Mouse (Mus musculus) activated CD4-positive, CD25-positive, alpha-beta regulatory T cell (primary cell): Measurements from ENCODE around the gene Pcyt1a. TPM values are rescaled to one million over a fixed set of nuclear protein-coding genes. Genes with fewer than 3 reads are reported as not detected.

ENCODE experiments used
- polyA plus RNA-seq, 2 experiments: library from polyadenylated mRNA; unstranded; fragments of 100-300 nt; shearing (Covaris generic); gene quantifications; one replicate each; pipeline ENCODE4 v1.2.1; 2017

The Pcyt1a gene
- 1 to 10 TPM; 6.8 to 9.6 TPM for polyA plus RNA-seq

GRCm38 (mm10) chr16:32430474-32431046 is at the start of gene Pcyt1a:
TSS of gene Pcyt1a (plus strand) at chr16:32430921.

DNA sequence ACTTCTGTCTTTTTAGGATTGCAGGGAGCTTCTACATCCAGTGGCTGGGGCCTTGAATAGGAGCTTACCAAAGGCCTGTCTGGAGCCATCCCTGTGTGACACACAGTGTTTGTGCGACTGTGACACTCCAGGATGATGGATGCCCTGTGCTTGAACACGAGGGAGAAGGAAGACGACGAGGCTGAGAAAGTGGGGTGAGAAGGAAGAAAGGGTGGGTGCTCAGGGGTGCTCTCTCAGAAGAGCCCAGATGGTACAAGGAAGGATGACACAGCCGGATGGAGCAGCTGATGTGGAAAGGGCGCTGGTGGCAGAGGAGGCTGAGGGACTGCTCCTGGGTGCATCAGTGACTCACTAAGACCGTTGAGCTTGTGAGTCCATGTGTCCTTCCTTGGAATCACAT is 30.5 kb upstream of the Pcyt1a start, which contains the start of gene Tm4sf19:
Gene Tm4sf19 (plus strand): TSS at position 240 of the 400 bp plus-strand sequence.

DNA sequence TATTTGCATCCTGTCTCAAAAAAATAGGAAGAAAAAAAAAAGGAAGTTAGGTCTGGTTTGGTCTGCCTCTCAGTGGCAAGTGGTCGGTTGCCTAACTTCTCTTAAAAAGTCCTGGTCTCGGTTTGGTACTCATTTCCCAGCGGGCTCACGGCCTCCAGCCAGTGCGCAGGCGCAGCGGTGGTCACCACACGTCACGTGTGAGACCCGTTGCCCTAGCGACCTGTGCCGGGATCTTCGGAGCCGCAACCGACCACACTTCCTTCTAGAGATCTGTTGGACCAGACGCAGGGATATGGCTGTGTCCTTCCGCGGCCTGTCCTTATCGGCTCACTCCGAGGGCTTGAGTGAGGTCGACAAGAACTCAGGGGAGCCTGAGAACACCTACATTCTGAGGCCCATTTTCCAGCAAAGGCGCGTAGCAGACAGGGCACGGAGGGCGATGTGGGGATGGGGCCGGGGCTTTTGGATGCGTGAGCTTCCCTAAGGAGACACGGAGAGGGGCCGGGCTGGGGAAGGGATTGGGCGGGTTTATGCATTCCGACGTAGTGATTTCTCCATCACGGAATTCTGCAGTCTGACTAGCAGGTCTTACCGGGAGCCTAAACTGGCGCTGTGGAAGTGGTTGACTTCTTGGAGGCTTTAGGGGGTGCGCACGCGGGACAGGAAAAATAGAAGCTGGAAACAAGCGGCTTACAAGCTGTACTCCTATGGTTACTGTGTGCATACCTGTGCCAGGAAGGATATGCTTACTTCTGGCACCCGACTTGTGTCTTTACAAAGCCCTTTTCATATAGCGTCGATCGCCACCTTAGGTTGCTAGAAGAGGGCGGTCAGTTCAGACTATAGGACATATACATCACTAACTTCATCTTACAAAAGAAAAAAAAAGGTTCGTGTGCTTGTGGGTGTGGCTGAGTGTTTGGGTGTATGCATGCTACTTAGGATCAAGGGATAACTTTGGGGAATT is 10.9 kb upstream of the Pcyt1a start, which contains the start of gene Tctex1d2:
Gene Tctex1d2 (plus strand): TSS at position 186 of the 967 bp plus-strand sequence.

GRCm38 (mm10) chr16:32487234-32488111 is 56.8 kb downstream of the Pcyt1a start, which contains the start of gene Slc51a:
TSS of gene Slc51a (minus strand) at chr16:32487879.

GRCm38 (mm10) chr16:32495965-32496364 is 65.2 kb downstream of the Pcyt1a start, which contains the start of gene Zdhhc19:
TSS of gene Zdhhc19 (plus strand) at chr16:32496265.

Other genes with a start within 250 kb of the Pcyt1a start
- 10 to 100 TPM; 16.9 to 17.0 TPM for gene Fbxo45, start 183.8 kb upstream of the Pcyt1a start, polyA plus RNA-seq
- gene Wdr53, start 183.7 kb upstream of the Pcyt1a start, polyA plus RNA-seq = 10 to 100 TPM; 21.2 to 22.8 TPM
- under 1 TPM in 1 of 2 experiments, not detected in 1; 0.44 TPM for gene Smco1, start 159.5 kb upstream of the Pcyt1a start, polyA plus RNA-seq
- gene Rnf168, start 153.5 kb upstream of the Pcyt1a start, polyA plus RNA-seq = 10 to 100 TPM; 23.1 to 25.1 TPM
- gene Ubxn7, start 98.7 kb upstream of the Pcyt1a start, polyA plus RNA-seq = 10 to 100 TPM; 17.8 to 21.4 TPM
- gene Tm4sf19, start 30.4 kb upstream of the Pcyt1a start, polyA plus RNA-seq = not detected
- 1 to 10 TPM; 1.3 to 1.8 TPM for gene Tctex1d2, start 11.2 kb upstream of the Pcyt1a start, polyA plus RNA-seq
- not detected for gene Slc51a, start 57.0 kb downstream of the Pcyt1a start, polyA plus RNA-seq
- under 1 TPM in 1 of 2 experiments, not detected in 1; 0.16 TPM for gene Zdhhc19, start 65.3 kb downstream of the Pcyt1a start, polyA plus RNA-seq
- gene Tfrc, start 178.0 kb downstream of the Pcyt1a start, polyA plus RNA-seq = 10 to 100 TPM; 34.8 to 49.1 TPM
- 10 to 100 TPM; 15.7 to 24.1 TPM for gene Tnk2, start 213.0 kb downstream of the Pcyt1a start, polyA plus RNA-seq